Mouse (Mus musculus) ovary, adult 2 months (tissue): ENCODE results near the gene Gm884. TPM values are rescaled to one million over a fixed set of nuclear protein-coding genes. Genes with fewer than 3 reads are reported as not detected.

ENCODE experiments used
- polyA plus RNA-seq: library from polyadenylated mRNA; depleted of rRNA; stranded (reverse); fragments of >200 nt; gene quantifications from 2 replicates; pipeline ENCODE4 v1.2.3, GENCODE M21; 2012; rRNA removed

The Gm884 gene
- polyA plus RNA-seq, result not detected in 2 replicates

DNA sequence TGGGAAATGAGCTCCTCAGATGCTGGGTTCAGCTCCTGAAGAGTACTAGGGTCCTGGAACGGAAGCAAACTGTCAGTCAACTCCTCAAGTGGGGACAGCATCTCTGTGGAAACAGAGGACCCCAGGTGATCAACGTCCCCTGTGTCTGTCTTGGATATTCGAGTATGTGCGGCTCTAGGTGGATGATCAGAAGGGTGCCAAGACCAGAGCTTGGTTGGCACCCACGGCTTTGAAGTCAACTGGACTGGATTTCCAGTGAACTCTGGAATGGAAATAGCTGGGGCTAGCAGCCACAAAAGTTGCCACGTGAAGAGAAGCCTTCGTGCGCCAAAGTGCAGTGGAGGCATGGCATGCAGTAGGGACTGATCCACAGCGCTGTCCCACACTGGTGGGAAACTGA, at the start of gene Gm884:
TSS of gene Gm884 (minus strand) at position 101 of the 400 bp plus-strand sequence.

DNA sequence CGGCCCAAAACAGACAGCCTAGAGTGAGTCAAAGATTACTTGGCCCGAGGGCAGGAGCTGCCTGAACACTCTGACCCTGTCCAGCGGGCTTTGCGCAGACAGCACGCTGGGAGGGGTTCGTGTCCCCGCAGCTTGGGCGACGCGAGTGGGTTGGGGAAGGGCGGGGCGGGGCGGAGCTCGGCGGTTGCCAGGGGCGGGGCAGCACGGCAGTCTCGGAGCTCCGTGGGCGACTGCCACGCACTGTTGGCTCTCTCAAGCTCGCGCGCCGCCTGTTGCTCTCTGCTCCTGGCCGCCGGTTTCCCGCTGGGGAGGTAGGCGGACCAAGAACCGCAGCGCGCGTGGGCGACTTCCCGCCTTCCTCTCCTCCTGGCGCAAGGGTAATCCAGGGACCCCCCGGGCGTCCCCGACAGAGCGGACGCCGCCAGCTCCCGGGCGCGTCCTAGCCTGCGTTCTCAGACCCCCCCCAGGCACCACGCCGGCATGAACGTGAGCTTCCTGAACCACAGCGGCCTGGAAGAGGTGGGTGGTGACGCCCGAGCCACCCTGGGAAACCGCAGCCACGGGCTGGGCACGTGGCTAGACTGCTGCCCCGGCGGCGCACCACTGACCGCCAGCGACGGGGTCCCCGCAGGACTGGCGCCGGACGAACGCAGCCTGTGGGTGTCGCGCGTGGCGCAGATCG, 28.5 kb upstream of the Gm884 start, which contains the start of gene Rprml:
TSS of gene Rprml (plus strand) at position 270 of the 682 bp plus-strand sequence.

DNA sequence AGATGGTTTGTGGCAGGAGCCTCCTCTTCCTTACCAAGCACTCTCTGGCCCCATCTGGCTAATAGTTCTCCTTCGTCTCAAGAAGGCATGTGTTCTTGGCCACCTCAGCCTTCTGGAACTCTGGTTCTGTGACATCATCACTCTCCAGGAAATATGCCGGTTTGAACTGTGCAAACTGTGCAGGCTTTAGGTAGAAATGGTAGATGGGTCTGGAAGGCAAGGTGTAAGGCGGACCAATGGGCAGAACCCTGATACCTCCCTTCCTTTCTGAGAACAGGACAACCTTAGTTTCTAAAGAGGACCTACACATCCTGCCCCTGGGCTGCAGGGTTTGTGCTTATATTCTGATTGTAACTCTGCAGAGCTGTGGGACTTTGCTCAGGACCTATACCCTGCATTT, 17.9 kb upstream of the Gm884 start, which contains the start of gene Lyzl6:
TSS of gene Lyzl6 (minus strand) at position 101 of the 400 bp plus-strand sequence.

DNA sequence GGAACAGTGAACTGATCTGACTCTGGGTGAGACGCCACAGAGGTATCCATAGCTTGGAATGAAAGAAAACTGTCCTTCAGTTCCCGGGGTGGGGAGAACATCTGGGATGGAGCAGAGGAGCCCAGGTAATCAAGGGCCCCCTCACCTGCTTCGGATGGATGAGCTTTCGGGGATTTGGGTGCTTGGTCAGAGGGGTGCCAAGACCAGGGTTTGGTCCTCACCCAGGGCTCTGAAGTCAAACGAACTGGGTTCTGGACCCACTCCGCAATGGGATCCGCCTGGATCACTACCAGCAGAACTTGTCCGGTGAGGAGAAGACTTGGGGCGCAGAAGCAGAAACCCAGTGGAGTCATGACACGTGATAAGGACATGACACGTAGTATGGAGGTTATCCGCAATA, 116.4 kb downstream of the Gm884 start, which contains the start of gene Lrrc37a:
TSS of gene Lrrc37a (minus strand) at position 101 of the 400 bp plus-strand sequence.

Other genes starting within 250 kb of the Gm884 start
- gene Plekhm1, start 208.5 kb downstream of the Gm884 start, polyA plus RNA-seq, result 18.2 and 19.9 TPM in 2 replicates
- gene Lrrc37a, start 116.5 kb downstream of the Gm884 start, polyA plus RNA-seq, result not detected in 2 replicates
- not detected in 2 replicates for gene Lyzl6, start 17.8 kb upstream of the Gm884 start, polyA plus RNA-seq
- 0.98 and 2.0 TPM in 2 replicates for gene Rprml, start 28.4 kb upstream of the Gm884 start, polyA plus RNA-seq
- 65.2 and 78.2 TPM in 2 replicates for gene Gosr2, start 76.8 kb upstream of the Gm884 start, polyA plus RNA-seq
- gene Wnt9b, start 128.7 kb upstream of the Gm884 start, polyA plus RNA-seq, result 0.19 and 0.24 TPM in 2 replicates
- gene Wnt3, start 153.0 kb upstream of the Gm884 start, polyA plus RNA-seq, result not detected in 2 replicates